Mouse (Mus musculus): ENCODE results near the gene Tmem254b.
"Not testable (repeated sequence)": the region's sequence is repeated elsewhere in the genome, so short reads cannot be mapped to it uniquely, and the experiment has no call there.

DNA sequence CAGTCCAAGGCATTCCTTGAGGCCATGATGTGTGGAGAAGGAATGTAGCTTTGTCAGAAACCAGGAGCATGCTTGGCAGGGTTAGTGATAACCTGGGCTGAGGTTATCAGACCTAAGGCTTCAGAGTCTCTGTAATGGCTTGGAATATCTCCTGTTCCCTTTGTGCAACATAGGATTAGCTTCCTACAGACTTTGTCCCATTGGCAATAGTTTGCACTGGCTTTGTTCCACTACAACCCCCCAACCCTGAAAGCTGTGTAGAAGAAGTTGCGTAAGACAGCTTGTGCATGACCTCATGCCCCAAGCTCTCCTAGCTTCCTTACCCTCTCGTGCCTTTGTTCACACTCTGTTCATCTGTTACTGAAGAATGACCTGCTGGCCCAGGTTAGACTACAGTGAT, 30.3 kb upstream of the Tmem254b start:
- TF ChIP-seq CTCF, EP300 (IDR thresholded peaks at IDR 0.05; ENCODE audit: low read depth): not testable (repeated sequence)
